Mouse (Mus musculus) kidney, postnatal 0 days (tissue): ENCODE measurements around the gene AI413582. TPM values are rescaled to one million over a fixed set of nuclear protein-coding genes. Genes with fewer than 3 reads are reported as not detected.

Experiments used
- ATAC-seq: fragments of 200-750 bp; cut with Nextera tagmentation; replicated peaks from 2 replicates; pipeline ENCODE4 v1.8.0; 2017; ENCODE audit warnings: low read depth, moderate number of reproducible peaks, moderate TSS enrichment, moderate library complexity; ENCODE audit not compliant: low FRiP score
- DNase-seq: peaks from one replicate; pipeline ENCODE4 v3.0.0-alpha.2; 2016; ENCODE audit warnings: low spot score
- H3K27ac ChIP-seq: fragments of 300-500 bp; sonication (generic); 2 replicates; pipeline ENCODE4 v1.5.1; 2014; ENCODE audit warnings: mild to moderate bottlenecking
- H3K27me3 ChIP-seq: fragments of 300-500 bp; sonication (generic); 2 replicates; pipeline ENCODE4 v1.6.1; 2014; ENCODE audit warnings: low read length, mixed read lengths; ENCODE audit not compliant: insufficient read depth
- H3K36me3 ChIP-seq: fragments of 300-500 bp; sonication (generic); 2 replicates; pipeline ENCODE4 v1.6.1; 2014; ENCODE audit warnings: low read length, mixed read lengths; ENCODE audit not compliant: insufficient read depth
- H3K4me1 ChIP-seq: fragments of 300-500 bp; sonication (generic); replicated peaks from 2 replicates; pipeline ENCODE4 v1.6.1; 2014; ENCODE audit warnings: antibody characterized with exemption, low read length, mixed read lengths; ENCODE audit not compliant: insufficient read depth
- H3K4me2 ChIP-seq: fragments of 300-500 bp; sonication (generic); 2 replicates; pipeline ENCODE4 v1.6.1; 2014; ENCODE audit warnings: mild to moderate bottlenecking, low read length, moderate library complexity, mixed read lengths
- H3K4me3 ChIP-seq: fragments of 300-500 bp; sonication (generic); replicated peaks from 2 replicates; pipeline ENCODE4 v1.5.1; 2014; ENCODE audit warnings: low read depth, low read length
- H3K9ac ChIP-seq: fragments of 300-500 bp; sonication (generic); 2 replicates; pipeline ENCODE4 v1.6.1; 2014; ENCODE audit warnings: low read depth, low read length
- H3K9me3 ChIP-seq: fragments of 300-500 bp; sonication (generic); replicated peaks from 2 replicates; pipeline ENCODE4 v1.6.1; 2016; ENCODE audit warnings: low read length, inconsistent platforms, mixed read lengths
- CTCF ChIP-seq: IDR thresholded peaks from 2 replicates; pipeline ENCODE4 v1.5.1; 2016; ENCODE audit warnings: antibody characterized with exemption, low read depth, mild to moderate bottlenecking, moderate library complexity
- WGBS: fragments of 180-500 bp; shearing (Covaris S2); extraction: QIAGEN DNeasy Blood & Tissue Kit; methylation state at CpG from one replicate; pipeline ENCODE4 v1.1.7; 2014; 5-methylcytosine and 5-hydroxymethylcytosine counted together
- polyA plus RNA-seq: library from polyadenylated mRNA; unstranded; fragments of >200 nt; fragmentation: Nextera tagmentation; extraction: Ambion mirVana; gene quantifications from 2 replicates; pipeline ENCODE4 v1.2.1, GENCODE M21; 2015

The AI413582 gene
- polyA plus RNA-seq, 1 experiment from 2014 or later: 34.5 TPM

GRCm38 (mm10) chr17:27544551-27544950 lies 21.0 kb downstream of the AI413582 start:
- H3K4me2 ChIP-seq: no peak overlapping the region
- no peak overlapping the region for H3K27ac ChIP-seq
- no peaks in the 10 kb centered on the region for H3K36me3 ChIP-seq
- WGBS: 87% methylated on average over 11 of the region's 11 CpGs
- H3K27me3 ChIP-seq: no peaks in the 10 kb centered on the region
- H3K9me3 ChIP-seq: no peaks in the 10 kb centered on the region
- no peak overlapping the region for H3K4me3 ChIP-seq
- H3K4me1 ChIP-seq: 0 out of 2 replicates have a peak, but pooled peaks cover 5% of the 10 kb centered on the region
- no peak overlapping the region for H3K9ac ChIP-seq
- DNase-seq (no peak), ATAC-seq (no peak)
- TF ChIP-seq CTCF: no peak

- Histone ChIP-seq H3K9ac (no peak overlapping the region), H3K36me3 (no peaks in the 10 kb centered on the region), H3K9me3 (no peaks in the 10 kb centered on the region), H3K4me1 (no peaks in the 10 kb centered on the region), H3K27ac (no peak overlapping the region), H3K4me3 (no peak overlapping the region), H3K4me2 (no peak overlapping the region), H3K27me3 (no peaks in the 10 kb centered on the region)
- 78% methylated on average over 3 of the region's 3 CpGs for WGBS
- TF ChIP-seq CTCF: no peak
- no peak for ATAC-seq
- no peak for DNase-seq
Observed at GRCm38 (mm10) chr17:27541984-27542383, 23.6 kb downstream of the AI413582 start.

GRCm38 (mm10) chr17:27541261-27541660 lies 24.3 kb downstream of the AI413582 start:
- Histone ChIP-seq H3K4me1 (no peaks in the 10 kb centered on the region), H3K27me3 (no peaks in the 10 kb centered on the region), H3K27ac (no peak overlapping the region), H3K4me2 (no peak overlapping the region), H3K9me3 (no peaks in the 10 kb centered on the region), H3K36me3 (no peaks in the 10 kb centered on the region), H3K9ac (no peak overlapping the region), H3K4me3 (no peak overlapping the region)
- DNase-seq (no peak), ATAC-seq (no peak)
- WGBS: 68% methylated on average over 2 of the region's 2 CpGs
- no peak for TF ChIP-seq CTCF

GRCm38 (mm10) chr17:27534718-27535117 lies 30.8 kb downstream of the AI413582 start:
- Histone ChIP-seq H3K9me3 (no peaks in the 10 kb centered on the region), H3K27ac (no peak overlapping the region), H3K27me3 (no peaks in the 10 kb centered on the region), H3K4me1 (no peaks in the 10 kb centered on the region), H3K4me2 (no peak overlapping the region), H3K9ac (no peak overlapping the region), H3K4me3 (no peak overlapping the region), H3K36me3 (no peaks in the 10 kb centered on the region)
- ATAC-seq (peak; percentile 63), DNase-seq (peak; percentile 86)
- TF ChIP-seq CTCF: peak; percentile 99
- 5% methylated on average over 10 of the region's 10 CpGs for WGBS

GRCm38 (mm10) chr17:27533354-27533753 lies 32.2 kb downstream of the AI413582 start:
- no peak for DNase-seq
- ATAC-seq: no peak
- Histone ChIP-seq H3K36me3 (no peaks in the 10 kb centered on the region), H3K4me1 (no peaks in the 10 kb centered on the region), H3K4me2 (no peak overlapping the region), H3K9me3 (no peaks in the 10 kb centered on the region), H3K27ac (no peak overlapping the region), H3K9ac (no peak overlapping the region), H3K27me3 (no peaks in the 10 kb centered on the region), H3K4me3 (no peak overlapping the region)
- TF ChIP-seq CTCF: peak; percentile 47; the same call in 1 of the 2 replicates
- WGBS: 82% methylated on average over 3 of the region's 3 CpGs

GRCm38 (mm10) chr17:27532095-27532494 lies 33.5 kb downstream of the AI413582 start:
- Histone ChIP-seq H3K4me1 (no peaks in the 10 kb centered on the region), H3K27ac (no peak overlapping the region), H3K4me3 (no peak overlapping the region), H3K4me2 (no peak overlapping the region), H3K9ac (no peak overlapping the region), H3K9me3 (no peaks in the 10 kb centered on the region), H3K27me3 (no peaks in the 10 kb centered on the region), H3K36me3 (no peaks in the 10 kb centered on the region)
- TF ChIP-seq CTCF: no peak
- ATAC-seq (no peak), DNase-seq (no peak)
- WGBS: 85% methylated on average over 8 of the region's 8 CpGs

- Histone ChIP-seq H3K36me3 (no peaks in the 10 kb centered on the region), H3K4me1 (no peaks in the 10 kb centered on the region), H3K4me3 (no peak overlapping the region), H3K9ac (no peak overlapping the region), H3K4me2 (no peak overlapping the region), H3K27ac (no peak overlapping the region), H3K9me3 (no peaks in the 10 kb centered on the region), H3K27me3 (no peaks in the 10 kb centered on the region)
- WGBS: 57% methylated on average over 5 of the region's 5 CpGs
- DNase-seq: no peak
- ATAC-seq: no peak
- TF ChIP-seq CTCF: no peak
Observed at GRCm38 (mm10) chr17:27528767-27529166, 36.8 kb downstream of the AI413582 start.
